Mouse (Mus musculus) thymus, adult 2 months (tissue): Measurements from ENCODE around the gene Tuft1. TPM values are rescaled to one million over a fixed set of nuclear protein-coding genes. Genes with fewer than 3 reads are reported as not detected.
A peak's percentile ranks its signal among the peaks of the same experiment; 100 is the strongest.

Experiments used
- DNase-seq: peaks from one replicate; pipeline ENCODE4 v3.0.0; 2021
- H3K27ac ChIP-seq: fragments of 200-500 bp; 2 replicates; pipeline ENCODE4 v1.5.1; 2012; ENCODE audit warnings: low read length, control low read depth; ENCODE audit not compliant: control insufficient read depth, insufficient read depth
- H3K27me3 ChIP-seq: fragments of 200-500 bp; 2 replicates; pipeline ENCODE4 v1.6.1; 2012; ENCODE audit warnings: mild to moderate bottlenecking, low read length, moderate library complexity, mixed read lengths; ENCODE audit not compliant: control insufficient read depth, insufficient read depth
- H3K36me3 ChIP-seq: fragments of 200-500 bp; 2 replicates; pipeline ENCODE4 v1.6.1; 2012; ENCODE audit warnings: mild to moderate bottlenecking, low read length, moderate library complexity; ENCODE audit not compliant: control insufficient read depth, insufficient read depth
- H3K4me1 ChIP-seq: fragments of 200-500 bp; replicated peaks from 2 replicates; pipeline ENCODE4 v1.6.1; 2012; ENCODE audit warnings: low read length; ENCODE audit not compliant: control insufficient read depth, insufficient read depth
- H3K4me3 ChIP-seq: fragments of 200-500 bp; 2 replicates; pipeline ENCODE4 v1.5.1; 2012; ENCODE audit warnings: mild to moderate bottlenecking, low read length, control low read depth, moderate library complexity; ENCODE audit not compliant: control insufficient read depth, insufficient read depth
- CTCF ChIP-seq: fragments of 200-500 bp; IDR thresholded peaks from 2 replicates; pipeline ENCODE4 v1.5.1; 2012; ENCODE audit warnings: mild to moderate bottlenecking, control low read depth, low read length, moderate library complexity, borderline replicate concordance; ENCODE audit not compliant: control insufficient read depth, poor library complexity, insufficient read depth; ENCODE audit errors: extremely low read depth
- POLR2A ChIP-seq: fragments of 200-500 bp; IDR thresholded peaks from 2 replicates; pipeline ENCODE4 v1.6.1; 2012; ENCODE audit warnings: mild to moderate bottlenecking, low read length, control low read depth, moderate library complexity; ENCODE audit not compliant: control insufficient read depth, poor library complexity, insufficient read depth; ENCODE audit errors: extremely low read depth
- WGBS: fragments of 180-500 bp; shearing (Covaris S2); methylation state at CpG from one replicate; pipeline ENCODE4 v1.1.7; 2018; 5-methylcytosine and 5-hydroxymethylcytosine counted together
- polyA plus RNA-seq: library from polyadenylated mRNA; depleted of rRNA; stranded (reverse); fragments of >200 nt; gene quantifications from 2 replicates; pipeline ENCODE4 v1.2.3, GENCODE M21; 2012

The Tuft1 gene
- polyA plus RNA-seq, 1 experiment: 10.1 TPM

DNA sequence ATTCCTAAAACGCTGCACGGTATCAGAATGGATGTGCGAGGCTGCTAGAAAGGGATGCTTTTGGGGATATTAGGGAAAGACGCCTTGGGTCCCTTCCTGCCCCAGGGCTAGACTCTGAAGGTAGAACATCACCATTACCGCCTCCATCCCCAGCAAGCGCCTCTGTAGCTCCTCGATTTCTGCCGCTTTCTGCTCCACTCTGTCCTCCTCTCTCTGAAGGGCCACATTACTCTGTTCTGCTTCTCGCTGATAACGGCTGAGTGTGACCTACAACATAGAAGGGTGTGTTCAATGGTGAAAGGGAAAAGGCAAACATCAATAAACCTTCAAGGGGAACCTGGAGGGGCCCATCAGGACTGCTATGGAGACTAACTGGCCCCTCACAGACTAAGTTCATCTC, 36.1 kb downstream of the Tuft1 start:
- no peaks in the 10 kb centered on the region for H3K4me1 ChIP-seq
- TF ChIP-seq CTCF: no peak
- no peak for TF ChIP-seq POLR2A
- no peak overlapping the region for H3K4me3 ChIP-seq
- H3K27ac ChIP-seq: no peak overlapping the region
- no peaks in the 10 kb centered on the region for H3K36me3 ChIP-seq
- 97% methylated on average over 10 of the region's 10 CpGs for WGBS
- H3K27me3 ChIP-seq: no peaks in the 10 kb centered on the region
- DNase-seq: no peak

DNA sequence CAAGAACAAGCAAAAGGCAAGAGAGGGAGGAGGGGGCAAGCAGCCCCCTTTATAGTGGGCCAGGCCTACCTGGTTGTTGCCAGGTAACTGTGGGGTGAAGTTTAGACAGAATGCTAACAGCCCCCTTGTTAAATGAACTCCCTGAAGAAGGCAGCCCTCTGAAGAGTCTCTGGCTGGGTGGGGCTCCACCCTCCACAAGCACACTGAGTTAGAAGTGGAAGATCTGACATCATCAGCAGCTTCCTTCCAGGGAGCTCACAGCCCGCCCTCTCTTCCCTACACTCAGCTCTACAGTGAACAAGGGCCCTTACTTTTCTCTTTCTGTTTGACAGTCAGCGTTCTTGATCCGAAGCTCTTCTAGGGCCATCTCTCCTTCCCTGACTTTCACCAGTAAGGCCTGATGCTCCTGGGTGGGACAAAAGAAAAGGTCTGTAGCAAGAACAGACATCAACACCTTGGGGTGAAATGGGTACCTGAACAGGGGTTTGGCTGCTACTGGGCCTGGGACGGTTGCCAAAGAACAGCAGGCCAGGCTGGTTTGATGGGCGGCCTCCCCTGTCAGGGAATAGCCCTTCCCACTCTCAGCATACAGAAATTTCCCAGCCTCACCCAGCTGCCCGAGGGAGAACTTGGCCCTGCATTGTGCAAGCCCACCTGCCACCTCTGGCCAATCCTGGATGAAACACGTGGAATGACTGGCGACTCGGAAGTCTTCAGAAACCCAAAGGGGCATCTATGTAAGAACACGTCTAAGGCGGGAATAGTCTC, 36.7 kb downstream of the Tuft1 start:
- Histone ChIP-seq H3K27ac (no peak overlapping the region), H3K4me1 (no peaks in the 10 kb centered on the region), H3K4me3 (no peak overlapping the region), H3K27me3 (no peaks in the 10 kb centered on the region; the same call in 1 of the 2 replicates), H3K36me3 (no peaks in the 10 kb centered on the region)
- WGBS: 95% methylated on average over 11 of the region's 11 CpGs
- DNase-seq: no peak
- TF ChIP-seq POLR2A (no peak), CTCF (no peak)

DNA sequence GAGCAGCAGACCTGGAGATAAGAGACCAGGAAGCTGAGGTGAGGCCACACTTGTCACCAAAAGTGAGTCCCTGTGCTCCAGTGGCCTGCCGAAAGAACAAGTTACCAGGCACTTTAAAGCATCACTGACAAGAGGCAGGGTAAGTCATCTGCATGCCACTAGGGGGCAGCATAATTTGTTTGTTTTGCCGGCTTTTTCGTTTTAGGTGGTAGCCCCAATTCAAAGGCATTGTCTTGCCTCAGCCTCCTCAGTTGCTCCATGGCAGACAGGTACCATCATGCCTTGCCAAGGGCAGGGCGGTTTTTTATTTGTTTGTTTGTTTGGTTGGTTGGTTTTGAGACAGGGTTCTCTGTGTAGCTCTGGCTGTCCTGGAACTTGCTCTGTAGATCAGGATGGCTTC, 42.0 kb downstream of the Tuft1 start:
- Histone ChIP-seq H3K27ac (no peak overlapping the region), H3K27me3 (no peaks in the 10 kb centered on the region; the same call in 1 of the 2 replicates), H3K36me3 (no peaks in the 10 kb centered on the region), H3K4me3 (no peak overlapping the region), H3K4me1 (no peaks in the 10 kb centered on the region)
- peak; percentile 51 for DNase-seq
- 39% methylated on average over 4 of the region's 4 CpGs for whole genome bisulfite sequencing
- TF ChIP-seq POLR2A (no peak), CTCF (peak; percentile 45; the same call in 1 of the 2 replicates)

DNA sequence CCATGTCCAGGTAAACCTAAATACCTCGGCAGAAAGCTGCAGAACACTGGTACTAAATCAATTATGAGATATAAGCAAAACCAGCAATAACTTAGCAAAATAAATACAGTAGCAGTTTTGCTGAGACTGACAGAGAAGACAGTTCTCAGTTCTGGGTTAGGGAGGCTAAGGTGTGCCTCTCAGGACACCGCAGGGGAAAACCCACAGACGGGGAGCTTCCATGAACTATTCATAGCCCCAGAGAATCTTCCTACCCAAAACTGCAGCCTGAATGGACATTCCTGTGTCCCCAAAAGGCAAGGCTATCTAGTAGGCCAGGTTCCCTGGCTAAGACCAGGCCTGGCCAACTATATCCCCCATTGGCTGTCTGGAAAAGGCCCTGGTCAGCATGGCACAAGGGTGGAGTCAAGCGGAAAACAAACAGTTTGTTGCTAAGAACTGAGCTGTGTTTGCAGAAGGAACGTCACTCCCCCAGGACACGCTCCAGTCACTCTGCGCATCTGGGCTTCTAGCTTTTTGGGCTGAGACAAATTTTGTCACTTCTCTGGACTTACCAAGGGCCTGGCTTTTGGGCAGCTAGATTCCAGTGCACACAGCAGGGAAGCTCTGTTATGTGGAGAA, 45.3 kb downstream of the Tuft1 start:
- no peaks in the 10 kb centered on the region; the same call in 1 of the 2 replicates for H3K27me3 ChIP-seq
- no peak overlapping the region for H3K4me3 ChIP-seq
- DNase-seq: no peak
- TF ChIP-seq CTCF (no peak), POLR2A (no peak)
- no peak overlapping the region for H3K27ac ChIP-seq
- no peaks in the 10 kb centered on the region for H3K4me1 ChIP-seq
- H3K36me3 ChIP-seq: no peaks in the 10 kb centered on the region
- WGBS: 97% methylated on average over 7 of the region's 7 CpGs

DNA sequence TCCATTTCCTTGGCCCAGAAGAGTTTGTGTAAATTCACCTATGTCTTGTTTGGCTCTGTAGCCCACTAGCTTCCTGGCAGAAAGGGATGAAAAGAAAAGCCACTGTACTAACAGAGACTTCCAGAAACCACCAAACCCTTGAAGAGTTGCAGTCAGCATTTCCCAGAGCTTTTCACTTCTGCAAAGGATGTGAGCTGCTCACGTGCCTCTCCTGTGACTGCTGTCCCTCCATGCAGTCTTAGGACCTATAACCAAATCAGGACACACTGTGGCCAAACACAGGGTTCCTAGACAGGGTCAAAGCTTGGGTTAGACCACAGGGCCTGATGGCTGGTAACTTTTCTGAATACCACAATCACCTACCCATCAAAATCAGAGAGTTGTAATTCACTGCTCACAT, 46.4 kb downstream of the Tuft1 start:
- H3K4me3 ChIP-seq: no peak overlapping the region
- H3K27ac ChIP-seq: no peak overlapping the region
- DNase-seq: no peak
- H3K4me1 ChIP-seq: no peaks in the 10 kb centered on the region
- TF ChIP-seq CTCF (no peak), POLR2A (no peak)
- 69% methylated on average over 1 of the region's 1 CpGs for WGBS
- H3K36me3 ChIP-seq: no peaks in the 10 kb centered on the region
- no peaks in the 10 kb centered on the region; the same call in 1 of the 2 replicates for H3K27me3 ChIP-seq

DNA sequence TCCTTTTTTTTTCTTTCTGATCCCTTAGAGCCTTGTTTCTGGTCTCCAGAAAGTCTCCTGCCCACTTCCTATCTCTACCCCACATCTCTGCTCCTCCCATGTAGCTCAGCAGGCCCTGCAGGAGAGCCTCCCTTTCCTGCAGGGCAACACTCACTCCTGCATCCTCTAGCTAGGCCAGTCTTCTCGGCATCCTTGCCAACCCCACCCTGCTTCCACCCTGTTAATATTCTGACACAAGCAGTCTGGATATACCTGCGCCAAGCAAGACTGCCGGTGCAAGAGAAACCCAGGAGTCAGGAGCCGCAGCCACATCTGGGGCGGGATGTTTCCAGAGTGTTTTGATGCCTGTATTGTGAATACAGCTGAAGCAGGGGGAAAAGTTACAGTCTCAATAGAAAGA, 46.8 kb downstream of the Tuft1 start:
- TF ChIP-seq POLR2A (no peak), CTCF (no peak)
- 88% methylated on average over 5 of the region's 5 CpGs for WGBS
- Histone ChIP-seq H3K36me3 (no peaks in the 10 kb centered on the region), H3K4me3 (no peak overlapping the region), H3K27me3 (no peaks in the 10 kb centered on the region; the same call in 1 of the 2 replicates), H3K4me1 (no peaks in the 10 kb centered on the region), H3K27ac (no peak overlapping the region)
- no peak for DNase-seq
